Mouse (Mus musculus): ENCODE measurements around the gene Igfbp6. TPM values are rescaled to one million over a fixed set of nuclear protein-coding genes. Genes with fewer than 3 reads are reported as not detected.

Igfbp6 gene
- polyA plus RNA-seq, 1 experiment from 2014 or later, result 0.34 TPM

DNA sequence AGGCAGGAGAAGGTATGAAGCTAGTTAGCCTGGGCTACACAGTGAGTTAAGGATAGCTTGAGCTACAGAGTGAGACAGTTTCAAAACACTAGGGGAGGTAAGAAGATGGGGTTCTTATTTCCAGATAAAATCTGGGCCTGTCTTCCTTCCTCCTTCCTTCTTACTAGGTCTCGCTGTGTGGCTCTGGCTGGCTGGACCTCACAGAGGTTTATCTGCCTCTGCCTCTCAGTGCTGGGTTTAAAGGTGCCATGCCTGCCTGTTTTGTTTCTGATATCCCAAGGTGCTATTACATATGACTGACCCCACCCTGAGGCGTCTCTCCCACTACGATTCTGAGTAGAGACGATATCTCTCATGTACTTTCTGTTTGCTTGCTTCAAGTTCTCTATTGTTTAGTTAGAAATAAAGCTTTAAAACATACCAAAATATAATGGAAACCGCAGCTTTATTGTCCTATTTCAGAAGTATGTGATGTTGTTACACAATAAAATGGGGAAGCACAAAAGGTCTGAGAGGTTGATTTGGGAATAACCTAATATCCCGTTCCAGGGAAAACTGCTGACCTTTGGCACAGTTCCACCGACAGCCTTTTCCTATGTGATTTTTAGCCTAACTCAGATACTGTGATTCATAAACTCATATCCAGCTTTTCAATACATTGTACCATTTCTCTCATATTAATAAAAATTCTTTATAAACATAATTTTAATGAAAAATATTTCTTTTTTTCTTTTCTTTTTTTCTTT is 32.6 kb downstream of the Igfbp6 start:
- H3K4me1 ChIP-seq (ENCODE audit: control insufficient read depth, insufficient read depth, low read length), result no peaks in the 10 kb centered on the region
- H3K36me3 ChIP-seq (ENCODE audit: control insufficient read depth, insufficient read depth, low read length), result no peaks in the 10 kb centered on the region
- H3K4me3 ChIP-seq (ENCODE audit: low read depth, low read length), result no peak overlapping the region
- WGBS, result 89% methylated on average over 7 of the region's 7 CpGs
- H3K9me3 ChIP-seq (ENCODE audit: control insufficient read depth, low read length), result no peaks in the 10 kb centered on the region
- no peak overlapping the region for H3K4me2 ChIP-seq (ENCODE audit: low read depth)
- H3K9ac ChIP-seq (ENCODE audit: low read length), result no peak overlapping the region
- ATAC-seq (ENCODE audit: insufficient read depth, low FRiP score, low TSS enrichment), result no peak
- no peak for DNase-seq (ENCODE audit: low spot score)
- no peaks in the 10 kb centered on the region for H3K27me3 ChIP-seq (ENCODE audit: control insufficient read depth, insufficient read depth, low read length)
- no peak overlapping the region for H3K27ac ChIP-seq (ENCODE audit: low read depth, low read length)

GRCm38 (mm10) chr15:102177417-102177816 is 33.3 kb downstream of the Igfbp6 start:
- DNase-seq (ENCODE audit: low spot score), result no peak
- Histone ChIP-seq H3K36me3 (ENCODE audit: control insufficient read depth, insufficient read depth, low read length) (no peaks in the 10 kb centered on the region), H3K27me3 (ENCODE audit: control insufficient read depth, insufficient read depth, low read length) (no peaks in the 10 kb centered on the region), H3K9me3 (ENCODE audit: control insufficient read depth, low read length) (no peaks in the 10 kb centered on the region), H3K9ac (ENCODE audit: low read length) (no peak overlapping the region), H3K4me2 (ENCODE audit: low read depth) (no peak overlapping the region), H3K4me3 (ENCODE audit: low read depth, low read length) (no peak overlapping the region), H3K4me1 (ENCODE audit: control insufficient read depth, insufficient read depth, low read length) (no peaks in the 10 kb centered on the region), H3K27ac (ENCODE audit: low read depth, low read length) (no peak overlapping the region)
- 84% methylated on average over 8 of the region's 8 CpGs for WGBS
- no peak for ATAC-seq (ENCODE audit: insufficient read depth, low FRiP score, low TSS enrichment)

- H3K9ac ChIP-seq (ENCODE audit: low read length), result no peak overlapping the region
- no peaks in the 10 kb centered on the region for H3K9me3 ChIP-seq (ENCODE audit: control insufficient read depth, low read length)
- no peak overlapping the region for H3K4me2 ChIP-seq (ENCODE audit: low read depth)
- H3K36me3 ChIP-seq (ENCODE audit: control insufficient read depth, insufficient read depth, low read length), result no peaks in the 10 kb centered on the region
- no peaks in the 10 kb centered on the region for H3K27me3 ChIP-seq (ENCODE audit: control insufficient read depth, insufficient read depth, low read length)
- H3K4me1 ChIP-seq (ENCODE audit: control insufficient read depth, insufficient read depth, low read length), result no peaks in the 10 kb centered on the region
- no peak overlapping the region for H3K4me3 ChIP-seq (ENCODE audit: low read depth, low read length)
- ATAC-seq (ENCODE audit: insufficient read depth, low FRiP score, low TSS enrichment) (no peak), DNase-seq (ENCODE audit: low spot score) (peak; percentile 65)
- 17% methylated on average over 6 of the region's 6 CpGs for WGBS
- H3K27ac ChIP-seq (ENCODE audit: low read depth, low read length), result no peak overlapping the region
Observed at GRCm38 (mm10) chr15:102178279-102178678, 34.1 kb downstream of the Igfbp6 start.

GRCm38 (mm10) chr15:102179106-102179505 is 34.9 kb downstream of the Igfbp6 start:
- 82% methylated on average over 9 of the region's 9 CpGs for WGBS
- Histone ChIP-seq H3K27me3 (ENCODE audit: control insufficient read depth, insufficient read depth, low read length) (no peaks in the 10 kb centered on the region), H3K9me3 (ENCODE audit: control insufficient read depth, low read length) (no peaks in the 10 kb centered on the region), H3K4me1 (ENCODE audit: control insufficient read depth, insufficient read depth, low read length) (no peaks in the 10 kb centered on the region), H3K9ac (ENCODE audit: low read length) (no peak overlapping the region), H3K4me2 (ENCODE audit: low read depth) (no peak overlapping the region), H3K4me3 (ENCODE audit: low read depth, low read length) (no peak overlapping the region), H3K27ac (ENCODE audit: low read depth, low read length) (no peak overlapping the region), H3K36me3 (ENCODE audit: control insufficient read depth, insufficient read depth, low read length) (no peaks in the 10 kb centered on the region)
- ATAC-seq (ENCODE audit: insufficient read depth, low FRiP score, low TSS enrichment), result no peak
- no peak for DNase-seq (ENCODE audit: low spot score)

GRCm38 (mm10) chr15:102179924-102180323 is 35.8 kb downstream of the Igfbp6 start:
- H3K4me2 ChIP-seq (ENCODE audit: low read depth), result no peak overlapping the region
- H3K27ac ChIP-seq (ENCODE audit: low read depth, low read length), result no peak overlapping the region
- H3K36me3 ChIP-seq (ENCODE audit: control insufficient read depth, insufficient read depth, low read length), result no peaks in the 10 kb centered on the region
- H3K27me3 ChIP-seq (ENCODE audit: control insufficient read depth, insufficient read depth, low read length), result no peaks in the 10 kb centered on the region
- H3K4me1 ChIP-seq (ENCODE audit: control insufficient read depth, insufficient read depth, low read length), result no peaks in the 10 kb centered on the region
- no peak overlapping the region for H3K4me3 ChIP-seq (ENCODE audit: low read depth, low read length)
- H3K9ac ChIP-seq (ENCODE audit: low read length), result no peak overlapping the region
- H3K9me3 ChIP-seq (ENCODE audit: control insufficient read depth, low read length), result no peaks in the 10 kb centered on the region
- 93% methylated on average over 14 of the region's 14 CpGs for WGBS
- ATAC-seq (ENCODE audit: insufficient read depth, low FRiP score, low TSS enrichment), result no peak
- DNase-seq (ENCODE audit: low spot score), result no peak

DNA sequence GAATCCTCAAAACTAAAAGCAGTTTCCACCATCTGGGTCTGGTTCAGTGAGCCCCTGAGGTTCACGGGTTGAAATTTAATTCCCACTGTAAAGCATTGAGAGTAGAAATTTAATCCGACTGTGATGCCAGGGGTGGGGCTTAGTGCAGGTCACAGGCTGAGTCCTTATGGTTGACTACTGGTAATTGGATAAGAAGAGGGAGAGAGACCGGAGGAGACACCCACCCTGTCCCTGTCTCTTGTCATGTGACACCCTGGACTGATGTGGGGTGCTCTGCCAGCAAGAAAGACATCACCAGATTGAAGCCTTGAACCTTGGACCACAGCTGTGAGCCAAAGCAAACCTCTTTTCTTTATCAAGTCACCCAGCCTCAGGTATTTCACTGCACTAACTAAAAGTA is 38.9 kb downstream of the Igfbp6 start:
- Histone ChIP-seq H3K4me1 (ENCODE audit: control insufficient read depth, insufficient read depth, low read length) (no peaks in the 10 kb centered on the region), H3K4me2 (ENCODE audit: low read depth) (no peak overlapping the region), H3K27ac (ENCODE audit: low read depth, low read length) (no peak overlapping the region), H3K36me3 (ENCODE audit: control insufficient read depth, insufficient read depth, low read length) (peaks cover 2% of the 10 kb centered on the region; the same call in 1 of the 2 replicates), H3K4me3 (ENCODE audit: low read depth, low read length) (no peak overlapping the region), H3K9me3 (ENCODE audit: control insufficient read depth, low read length) (no peaks in the 10 kb centered on the region), H3K27me3 (ENCODE audit: control insufficient read depth, insufficient read depth, low read length) (no peaks in the 10 kb centered on the region), H3K9ac (ENCODE audit: low read length) (no peak overlapping the region)
- DNase-seq (ENCODE audit: low spot score) (no peak), ATAC-seq (ENCODE audit: insufficient read depth, low FRiP score, low TSS enrichment) (no peak)
- WGBS, result 83% methylated on average over 3 of the region's 3 CpGs

- Histone ChIP-seq H3K4me2 (ENCODE audit: low read depth) (no peak overlapping the region), H3K27ac (ENCODE audit: low read depth, low read length) (no peak overlapping the region), H3K4me1 (ENCODE audit: control insufficient read depth, insufficient read depth, low read length) (no peaks in the 10 kb centered on the region), H3K9me3 (ENCODE audit: control insufficient read depth, low read length) (no peaks in the 10 kb centered on the region), H3K36me3 (ENCODE audit: control insufficient read depth, insufficient read depth, low read length) (peaks cover 2% of the 10 kb centered on the region; the same call in 1 of the 2 replicates), H3K9ac (ENCODE audit: low read length) (no peak overlapping the region), H3K4me3 (ENCODE audit: low read depth, low read length) (no peak overlapping the region), H3K27me3 (ENCODE audit: control insufficient read depth, insufficient read depth, low read length) (no peaks in the 10 kb centered on the region)
- ATAC-seq (ENCODE audit: insufficient read depth, low FRiP score, low TSS enrichment) (no peak), DNase-seq (ENCODE audit: low spot score) (no peak)
- 81% methylated on average over 11 of the region's 11 CpGs for WGBS
Observed at GRCm38 (mm10) chr15:102186239-102186638, 42.1 kb downstream of the Igfbp6 start.

- Histone ChIP-seq H3K9me3 (ENCODE audit: control insufficient read depth, low read length) (no peaks in the 10 kb centered on the region), H3K27ac (ENCODE audit: low read depth, low read length) (no peak overlapping the region), H3K9ac (ENCODE audit: low read length) (no peak overlapping the region; the same call in 1 of the 2 replicates), H3K36me3 (ENCODE audit: control insufficient read depth, insufficient read depth, low read length) (peaks cover 2% of the 10 kb centered on the region; the same call in 1 of the 2 replicates), H3K4me1 (ENCODE audit: control insufficient read depth, insufficient read depth, low read length) (no peaks in the 10 kb centered on the region), H3K4me3 (ENCODE audit: low read depth, low read length) (no peak overlapping the region), H3K4me2 (ENCODE audit: low read depth) (no peak overlapping the region), H3K27me3 (ENCODE audit: control insufficient read depth, insufficient read depth, low read length) (no peaks in the 10 kb centered on the region)
- ATAC-seq (ENCODE audit: insufficient read depth, low FRiP score, low TSS enrichment), result no peak
- DNase-seq (ENCODE audit: low spot score), result no peak
- 95% methylated on average over 10 of the region's 10 CpGs for WGBS
Observed at GRCm38 (mm10) chr15:102188096-102188495, 43.9 kb downstream of the Igfbp6 start.

DNA sequence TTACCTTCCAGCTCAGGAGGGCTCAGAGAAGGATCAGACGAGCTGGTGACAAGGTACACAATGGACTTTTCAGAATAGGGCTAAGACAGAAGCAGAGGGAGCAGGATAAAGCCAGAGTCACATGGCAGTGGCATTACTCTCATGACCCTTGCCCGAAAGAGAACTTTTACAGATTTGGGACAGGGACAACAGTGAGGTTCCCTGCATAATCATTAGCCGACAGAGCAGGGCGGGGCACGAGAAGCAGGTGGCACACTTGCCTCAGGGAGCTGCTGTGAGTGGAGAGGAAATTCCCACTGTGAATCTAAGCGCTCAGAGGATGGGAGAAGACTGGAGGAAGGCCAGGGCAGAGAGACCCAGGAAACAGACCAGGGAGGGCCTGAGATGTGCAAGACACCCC is 44.7 kb downstream of the Igfbp6 start:
- H3K9me3 ChIP-seq (ENCODE audit: control insufficient read depth, low read length), result no peaks in the 10 kb centered on the region
- H3K4me2 ChIP-seq (ENCODE audit: low read depth), result no peak overlapping the region
- H3K27ac ChIP-seq (ENCODE audit: low read depth, low read length), result no peak overlapping the region
- no peak overlapping the region for H3K9ac ChIP-seq (ENCODE audit: low read length)
- peaks cover 2% of the 10 kb centered on the region; the same call in 1 of the 2 replicates for H3K36me3 ChIP-seq (ENCODE audit: control insufficient read depth, insufficient read depth, low read length)
- ATAC-seq (ENCODE audit: insufficient read depth, low FRiP score, low TSS enrichment), result no peak
- WGBS, result 71% methylated on average over 6 of the region's 6 CpGs
- no peak for DNase-seq (ENCODE audit: low spot score)
- H3K4me3 ChIP-seq (ENCODE audit: low read depth, low read length), result no peak overlapping the region
- no peaks in the 10 kb centered on the region for H3K4me1 ChIP-seq (ENCODE audit: control insufficient read depth, insufficient read depth, low read length)
- H3K27me3 ChIP-seq (ENCODE audit: control insufficient read depth, insufficient read depth, low read length), result no peaks in the 10 kb centered on the region

Measured in neural tube, embryonic 11.5 days (tissue).